In the genomic region with DNA sequence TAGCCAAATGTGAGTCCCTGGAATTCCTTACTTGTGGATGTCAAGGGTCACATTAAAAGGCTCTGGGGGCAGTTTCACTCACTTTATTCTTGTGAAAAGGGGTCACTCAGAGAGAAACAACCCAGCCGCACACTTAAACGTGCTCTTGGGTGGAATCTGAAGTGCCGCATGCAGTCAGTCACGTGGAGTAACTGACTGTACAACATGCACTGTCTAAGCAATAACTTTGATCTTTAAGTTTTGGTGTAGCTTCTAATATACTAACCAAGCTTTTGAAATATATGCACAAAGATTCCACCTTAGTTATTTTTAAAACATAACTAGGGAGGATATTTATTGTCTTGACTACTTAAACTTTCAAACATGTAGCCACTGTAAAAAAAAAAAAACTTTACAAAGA, we compare ENCODE assay signal across 34 mouse cellular contexts. TPM values are rescaled to one million over a fixed set of nuclear protein-coding genes. Genes with fewer than 3 reads are reported as not detected.
"Had no signal": no experiment of that assay in that cellular context is flagged by ENCODE, and none has a peak within 500 bp of the region (broad histone marks: within the 10 kb centered on the region; RNA-seq: fewer than 3 reads in every experiment).

No protein-coding gene starts in this region.

- H3K4me1 ChIP-seq: liver, embryonic 15.5 days had no signal

- H3K27me3 ChIP-seq: megakaryocyte, embryonic 14.5 days; midbrain, embryonic 13.5 days; midbrain, embryonic 15.5 days; neural tube, embryonic 12.5 days had no signal

- H3K9me3 ChIP-seq: limb, embryonic 10.5 days; limb, embryonic 12.5 days; limb, embryonic 13.5 days; limb, embryonic 15.5 days; liver, embryonic 12.5 days; liver, embryonic 13.5 days; liver, embryonic 15.5 days; lung, embryonic 15.5 days; megakaryocyte, embryonic 14.5 days; midbrain, embryonic 10.5 days; midbrain, embryonic 12.5 days; midbrain, embryonic 13.5 days; midbrain, embryonic 15.5 days; neural tube, embryonic 12.5 days had no signal

- H3K27ac ChIP-seq: limb, embryonic 10.5 days; limb, embryonic 12.5 days; limb, embryonic 13.5 days; limb, embryonic 15.5 days; liver, embryonic 12.5 days; liver, embryonic 13.5 days; liver, embryonic 14.5 days; liver, embryonic 15.5 days; lung, embryonic 15.5 days; macrophage; midbrain, embryonic 10.5 days; midbrain, embryonic 12.5 days; midbrain, embryonic 13.5 days; midbrain, embryonic 15.5 days; neural tube, embryonic 12.5 days had no signal

- DNase-seq: left cerebral cortex, postnatal 4 days; liver; liver, embryonic 13.5 days; liver, postnatal 0 days; lung, adult 18-20 months; lung, adult 2 months; lung, embryonic 14.5 days; lung, postnatal 10 days; lung, postnatal 14 days; lung, postnatal 36 days; lung, postnatal 4 days; midbrain, embryonic 14.5 days had no signal

- H3K4me2 ChIP-seq: limb, embryonic 12.5 days; limb, embryonic 13.5 days; limb, embryonic 15.5 days; liver, embryonic 11.5 days; liver, embryonic 12.5 days; liver, embryonic 13.5 days; liver, embryonic 15.5 days; lung, embryonic 14.5 days; lung, embryonic 15.5 days; midbrain, embryonic 11.5 days; midbrain, embryonic 12.5 days; midbrain, embryonic 13.5 days; midbrain, embryonic 15.5 days; neural tube, embryonic 12.5 days had no signal

- H3K36me3 ChIP-seq: limb, embryonic 10.5 days; limb, embryonic 12.5 days; limb, embryonic 13.5 days; limb, embryonic 15.5 days; liver, embryonic 12.5 days; liver, embryonic 13.5 days; liver, embryonic 15.5 days; lung, embryonic 15.5 days; midbrain, embryonic 10.5 days; midbrain, embryonic 12.5 days; midbrain, embryonic 13.5 days; midbrain, embryonic 15.5 days; neural tube, embryonic 12.5 days had no signal

- H3K4me3 ChIP-seq: limb, embryonic 10.5 days; limb, embryonic 12.5 days; limb, embryonic 13.5 days; limb, embryonic 15.5 days; liver, embryonic 12.5 days; liver, embryonic 13.5 days; liver, embryonic 15.5 days; lung, embryonic 15.5 days; megakaryocyte, embryonic 14.5 days; midbrain, embryonic 10.5 days; midbrain, embryonic 12.5 days; midbrain, embryonic 13.5 days; midbrain, embryonic 15.5 days; myocyte; neural tube, embryonic 12.5 days had no signal

- H3K9ac ChIP-seq: limb, embryonic 12.5 days; limb, embryonic 13.5 days; limb, embryonic 15.5 days; liver, embryonic 12.5 days; liver, embryonic 13.5 days; liver, embryonic 14.5 days; liver, embryonic 15.5 days; liver, postnatal 0 days; lung, embryonic 14.5 days; lung, embryonic 15.5 days; midbrain, embryonic 12.5 days; midbrain, embryonic 13.5 days; midbrain, embryonic 15.5 days; neural tube, embryonic 12.5 days had no signal

RNA-seq across cellular contexts. Expression of a gene that starts 47.5 kb away (rescaled TPM):
- total RNA-seq: liver, adult 2 months; megakaryocyte-erythroid progenitor cell, adult 5-6 weeks; monocyte, adult 5-6 weeks had no signal
- polyA plus RNA-seq: limb, embryonic 10.5 days; limb, embryonic 11.5 days; limb, embryonic 13.5 days; limb, embryonic 15.5 days; liver, adult 2 months; liver, embryonic 11.5 days; liver, embryonic 12.5 days; liver, embryonic 13.5 days; liver, embryonic 15.5 days; macrophage; midbrain, embryonic 11.5 days; myocyte had no signal
